16 mouse cellular contexts compared by ENCODE assay signal in genomic region chr8:87956001-87956400, GRCm38 (mm10). TPM values are rescaled to one million over a fixed set of nuclear protein-coding genes. Genes with fewer than 3 reads are reported as not detected.
DNase-seq lines count a peak whose midpoint lies in the region; ATAC-seq and TF ChIP-seq lines count a peak whose summit lies in the region.
"Had no signal": no experiment of that assay in that cellular context is flagged by ENCODE, and none has a peak within 500 bp of the region (broad histone marks: within the 10 kb centered on the region; RNA-seq: fewer than 3 reads in every experiment).

No protein-coding gene starts in this region.

- no peak for TF ChIP-seq CTCF in forebrain, postnatal 0 days (IDR thresholded peaks at IDR 0.05; ENCODE audit: low read depth)

- no peak for DNase-seq in forebrain, embryonic 10.5 days (ENCODE audit: extremely low spot score, low spot score)
- no peak for DNase-seq in forebrain, postnatal 0 days
- DNase-seq in neural tube, embryonic 10.5 days (ENCODE audit: extremely low spot score, low spot score), result no peak
- no peak for DNase-seq in hindbrain, embryonic 14.5 days (ENCODE audit: low spot score)
- no peak for DNase-seq in layer of hippocampus, adult 11-12 months (ENCODE audit: low spot score)
- DNase-seq in gastrocnemius, postnatal 36 days, result no peak
- DNase-seq: heart, postnatal 14 days; lung, postnatal 14 days; retina, postnatal 1 day; thymus, adult 2 months had no signal

- H3K27me3 ChIP-seq in forebrain, embryonic 10.5 days (ENCODE audit: poor library complexity, severe bottlenecking), result peaks cover 7% of the 10 kb centered on the region
- peaks cover 4% of the 10 kb centered on the region; the same call in 1 of the 2 replicates for H3K27me3 ChIP-seq in forebrain, postnatal 0 days (ENCODE audit: insufficient read depth, low read length)
- H3K27me3 ChIP-seq in neural tube, embryonic 13.5 days, result 0 out of 2 replicates have a peak, but pooled peaks cover 2% of the 10 kb centered on the region
- 0 out of 2 replicates have a peak, but pooled peaks cover 3% of the 10 kb centered on the region for H3K27me3 ChIP-seq in hindbrain, embryonic 14.5 days (ENCODE audit: control insufficient read depth, insufficient read depth, low read length)
- no peaks in the 10 kb centered on the region for H3K27me3 ChIP-seq in neural tube, embryonic 15.5 days (replicated peaks)

- ATAC-seq in forebrain, postnatal 0 days, result no peak
- ATAC-seq in neural tube, embryonic 13.5 days (ENCODE audit: low read depth), result no peak
- no peak for ATAC-seq in hindbrain, embryonic 14.5 days (ENCODE audit: low FRiP score)
- no peak for ATAC-seq in neural tube, embryonic 15.5 days (ENCODE audit: low FRiP score)
- ATAC-seq: intestine, embryonic 15.5 days had no signal

- intact Hi-C loops in gastrocnemius, postnatal 36 days (cut with DNase I), result no loop called here

- peaks cover 88% of the 10 kb centered on the region for H3K4me1 ChIP-seq in forebrain, embryonic 10.5 days
- H3K4me1 ChIP-seq in forebrain, postnatal 0 days (ENCODE audit: insufficient read depth), result 0 out of 2 replicates have a peak, but pooled peaks cover 2% of the 10 kb centered on the region
- peaks cover 73% of the 10 kb centered on the region for H3K4me1 ChIP-seq in neural tube, embryonic 13.5 days (replicated peaks)
- peaks cover 65% of the 10 kb centered on the region for H3K4me1 ChIP-seq in hindbrain, embryonic 14.5 days (replicated peaks; ENCODE audit: control insufficient read depth, insufficient read depth, low read length)
- H3K4me1 ChIP-seq in neural tube, embryonic 15.5 days, result peaks cover 60% of the 10 kb centered on the region

- no peaks in the 10 kb centered on the region for H3K9me3 ChIP-seq in forebrain, embryonic 10.5 days
- no peaks in the 10 kb centered on the region for H3K9me3 ChIP-seq in forebrain, postnatal 0 days (ENCODE audit: low read length)
- H3K9me3 ChIP-seq in neural tube, embryonic 13.5 days, result no peaks in the 10 kb centered on the region
- H3K9me3 ChIP-seq in hindbrain, embryonic 14.5 days (ENCODE audit: control insufficient read depth, low read length), result no peaks in the 10 kb centered on the region
- no peaks in the 10 kb centered on the region for H3K9me3 ChIP-seq in neural tube, embryonic 15.5 days (replicated peaks)
- H3K9me3 ChIP-seq: embryonic facial prominence, embryonic 12.5 days; heart, embryonic 10.5 days; intestine, embryonic 15.5 days had no signal

- H3K4me2 ChIP-seq in forebrain, postnatal 0 days (ENCODE audit: low read depth), result no peak overlapping the region
- peak overlapping the region; percentile 95 for H3K4me2 ChIP-seq in neural tube, embryonic 13.5 days
- peak overlapping the region; percentile 97 for H3K4me2 ChIP-seq in hindbrain, embryonic 14.5 days (replicated peaks)
- peak overlapping the region; percentile 79; the same call in 1 of the 2 replicates for H3K4me2 ChIP-seq in neural tube, embryonic 15.5 days
- H3K4me2 ChIP-seq: intestine, embryonic 15.5 days had no signal

- peaks cover 8% of the 10 kb centered on the region; the same call in 1 of the 2 replicates for H3K36me3 ChIP-seq in forebrain, embryonic 10.5 days (replicated peaks)
- no peaks in the 10 kb centered on the region for H3K36me3 ChIP-seq in forebrain, postnatal 0 days (ENCODE audit: insufficient read depth)
- H3K36me3 ChIP-seq in neural tube, embryonic 13.5 days, result no peaks in the 10 kb centered on the region
- no peaks in the 10 kb centered on the region for H3K36me3 ChIP-seq in hindbrain, embryonic 14.5 days (replicated peaks; ENCODE audit: control insufficient read depth, insufficient read depth)
- no peaks in the 10 kb centered on the region for H3K36me3 ChIP-seq in neural tube, embryonic 15.5 days
- H3K36me3 ChIP-seq: embryonic facial prominence, embryonic 12.5 days; heart, embryonic 10.5 days; intestine, embryonic 15.5 days had no signal

- no peak overlapping the region for H3K9ac ChIP-seq in forebrain, postnatal 0 days
- no peak overlapping the region; the same call in 1 of the 2 replicates for H3K9ac ChIP-seq in neural tube, embryonic 13.5 days
- peak overlapping the region; percentile 37; the same call in 1 of the 2 replicates for H3K9ac ChIP-seq in hindbrain, embryonic 14.5 days
- no peak overlapping the region for H3K9ac ChIP-seq in neural tube, embryonic 15.5 days (replicated peaks)
- H3K9ac ChIP-seq: embryonic facial prominence, embryonic 12.5 days; intestine, embryonic 15.5 days had no signal

- no peak overlapping the region for H3K27ac ChIP-seq in forebrain, embryonic 10.5 days
- H3K27ac ChIP-seq in forebrain, postnatal 0 days (ENCODE audit: low read depth, low read length), result no peak overlapping the region
- no peak overlapping the region for H3K27ac ChIP-seq in neural tube, embryonic 13.5 days (replicated peaks)
- no peak overlapping the region for H3K27ac ChIP-seq in hindbrain, embryonic 14.5 days
- H3K27ac ChIP-seq in neural tube, embryonic 15.5 days (replicated peaks), result no peak overlapping the region
- H3K27ac ChIP-seq: embryonic facial prominence, embryonic 12.5 days; heart, embryonic 10.5 days; intestine, embryonic 15.5 days; kidney, postnatal 0 days had no signal

- peak overlapping the region; percentile 97; the same call in 1 of the 2 replicates for H3K4me3 ChIP-seq in forebrain, embryonic 10.5 days
- H3K4me3 ChIP-seq in forebrain, postnatal 0 days (ENCODE audit: low read depth, low read length), result no peak overlapping the region
- no peak overlapping the region for H3K4me3 ChIP-seq in neural tube, embryonic 13.5 days
- 0 out of 2 replicates have a peak overlapping the region, but pooled peaks have one; percentile 92 for H3K4me3 ChIP-seq in hindbrain, embryonic 14.5 days (replicated peaks; ENCODE audit: low read length)
- H3K4me3 ChIP-seq in neural tube, embryonic 15.5 days (replicated peaks), result no peak overlapping the region
- H3K4me3 ChIP-seq: embryonic facial prominence, embryonic 12.5 days; heart, embryonic 10.5 days; intestine, embryonic 15.5 days had no signal

- 70% methylated on average over 5 of the region's 5 CpGs for WGBS in forebrain, embryonic 10.5 days
- WGBS in forebrain, postnatal 0 days, result 36% methylated on average over 5 of the region's 5 CpGs
- WGBS in neural tube, embryonic 13.5 days, result 48% methylated on average over 5 of the region's 5 CpGs
- 36% methylated on average over 5 of the region's 5 CpGs for WGBS in hindbrain, embryonic 14.5 days
- 57% methylated on average over 5 of the region's 5 CpGs for WGBS in neural tube, embryonic 15.5 days

RNA-seq across cellular contexts. Expression of gene Zfp423, which starts 3.4 kb away (rescaled TPM):
- 24.7 and 25.2 TPM in 2 replicates for polyA plus RNA-seq in forebrain, embryonic 10.5 days (2016; fragmentation: Nextera tagmentation; extraction: Ambion mirVana)
- 32.5 and 34.6 TPM in 2 replicates for total RNA-seq in forebrain, postnatal 0 days (2014; rRNA removed)
- polyA plus RNA-seq in forebrain, postnatal 0 days (2015; fragmentation: Nextera tagmentation; extraction: Ambion mirVana), result 10.7 and 18.4 TPM in 2 replicates
- 35.5 and 57.9 TPM in 2 replicates for polyA plus RNA-seq in neural tube, embryonic 13.5 days (2015; fragmentation: Nextera tagmentation; extraction: Ambion mirVana)
- polyA plus RNA-seq in hindbrain, embryonic 14.5 days (2014; fragmentation: Nextera tagmentation; extraction: Ambion mirVana), result 42.3 and 45.6 TPM in 2 replicates
- polyA plus RNA-seq in neural tube, embryonic 15.5 days (2015; fragmentation: Nextera tagmentation; extraction: Ambion mirVana), result 16.5 and 18.5 TPM in 2 replicates
- total RNA-seq in gastrocnemius, postnatal 36 days (2021), result 10 to 100 TPM; 11.5 to 19.6 TPM

Comparison
In these comparisons a context has a peak if more than half of its experiments do, and no peak if none do; other contexts are left out.
1. H3K4me3 ChIP-seq: peak in forebrain, embryonic 10.5 days (single experiment) and hindbrain, embryonic 14.5 days (single experiment); none in forebrain, postnatal 0 days (single experiment), neural tube, embryonic 13.5 days (single experiment) and neural tube, embryonic 15.5 days (single experiment).